Mouse (Mus musculus) liver, postnatal 0 days (tissue): ENCODE results near the gene Ubr3. TPM values are rescaled to one million over a fixed set of nuclear protein-coding genes. Genes with fewer than 3 reads are reported as not detected.
"Not testable (repeated sequence)": the region's sequence is repeated elsewhere in the genome, so short reads cannot be mapped to it uniquely, and the experiment has no call there.

Source experiments
- ATAC-seq: fragments of 200-750 bp; cut with Nextera tagmentation; 2 replicates; pipeline ENCODE4 v1.8.0; 2017; ENCODE audit warnings: mild to moderate bottlenecking, moderate library complexity
- DNase-seq: peaks from one replicate; pipeline ENCODE4 v3.0.0-alpha.2; 2016
- H3K27ac ChIP-seq: fragments of 300-500 bp; sonication (generic); 2 replicates; pipeline ENCODE4 v1.5.1; 2014; ENCODE audit warnings: antibody characterized with exemption, moderate library complexity, mild to moderate bottlenecking, low read depth
- H3K27me3 ChIP-seq: fragments of 300-500 bp; sonication (generic); 2 replicates; pipeline ENCODE4 v1.6.1; 2014; ENCODE audit warnings: low read length, control low read depth, mixed read lengths; ENCODE audit not compliant: insufficient read depth
- H3K36me3 ChIP-seq: fragments of 300-500 bp; sonication (generic); replicated peaks from 2 replicates; pipeline ENCODE4 v1.6.1; 2014; ENCODE audit warnings: mild to moderate bottlenecking, control low read depth, low read length, moderate library complexity, mixed read lengths; ENCODE audit not compliant: insufficient read depth
- H3K4me1 ChIP-seq: fragments of 300-500 bp; sonication (generic); 2 replicates; pipeline ENCODE4 v1.6.1; 2014; ENCODE audit warnings: antibody characterized with exemption, mild to moderate bottlenecking, control low read depth; ENCODE audit not compliant: insufficient read depth
- H3K4me2 ChIP-seq: fragments of 300-500 bp; sonication (generic); 2 replicates; pipeline ENCODE4 v1.6.1; 2014; ENCODE audit warnings: low read depth, mild to moderate bottlenecking, low read length, moderate library complexity, mixed read lengths
- H3K4me3 ChIP-seq: fragments of 300-500 bp; sonication (generic); 2 replicates; pipeline ENCODE4 v1.5.1; 2014; ENCODE audit warnings: low read depth, low read length
- H3K9ac ChIP-seq: fragments of 300-500 bp; sonication (generic); replicated peaks from 2 replicates; pipeline ENCODE4 v1.6.1; 2014; ENCODE audit warnings: mild to moderate bottlenecking, moderate library complexity
- H3K9me3 ChIP-seq: fragments of 300-500 bp; sonication (generic); 2 replicates; pipeline ENCODE4 v1.6.1; 2016; ENCODE audit warnings: mild to moderate bottlenecking, control low read depth, low read length, mixed read lengths
- CTCF ChIP-seq: sonication (generic); IDR thresholded peaks from 2 replicates; pipeline ENCODE4 v1.5.1; 2016; ENCODE audit warnings: antibody characterized with exemption, low read depth
- EP300 ChIP-seq: IDR thresholded peaks from 2 replicates; pipeline ENCODE4 v1.6.1; 2016; ENCODE audit warnings: antibody characterized with exemption, low read depth, mild to moderate bottlenecking
- WGBS: fragments of 180-500 bp; shearing (Covaris S2); extraction: QIAGEN DNeasy Blood & Tissue Kit; methylation state at CpG from one replicate; pipeline ENCODE4 v1.1.7; 2014; ENCODE audit not compliant: insufficient replicate concordance; 5-methylcytosine and 5-hydroxymethylcytosine counted together
- polyA plus RNA-seq: library from polyadenylated mRNA; unstranded; fragments of >200 nt; fragmentation: Nextera tagmentation; extraction: Ambion mirVana; gene quantifications from 2 replicates; pipeline ENCODE4 v1.2.1, GENCODE M21; 2015

Ubr3 gene
- polyA plus RNA-seq, 1 experiment from 2014 or later, result 5.7 TPM

DNA sequence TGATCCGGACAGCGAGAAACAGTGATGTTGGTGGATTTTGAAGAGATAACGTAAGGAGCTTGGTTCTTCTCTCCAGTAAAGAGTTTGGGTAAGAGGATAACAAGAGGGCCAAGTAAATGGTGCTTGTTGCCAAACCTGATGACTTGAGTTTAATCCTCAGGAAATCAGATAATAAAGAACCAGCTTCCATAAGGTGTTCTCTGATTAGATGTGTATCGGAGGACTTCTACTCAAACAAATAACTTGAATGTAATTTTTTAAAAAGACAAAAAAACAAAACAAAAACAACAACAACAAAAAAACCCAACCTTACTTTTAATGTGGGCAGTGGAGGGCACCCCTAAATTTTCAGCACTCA is 843 bp upstream of the Ubr3 start:
- no peak overlapping the region for H3K9ac ChIP-seq
- H3K27me3 ChIP-seq, result no peaks in the 10 kb centered on the region
- H3K4me2 ChIP-seq, result peak overlapping the region; percentile 98
- H3K4me1 ChIP-seq, result peaks cover 5% of the 10 kb centered on the region; the same call in 1 of the 2 replicates
- DNase-seq, result no peak
- no peaks in the 10 kb centered on the region for H3K9me3 ChIP-seq
- TF ChIP-seq EP300, result peak; percentile 42; the same call in 1 of the 2 replicates
- no peak for TF ChIP-seq CTCF
- no peaks in the 10 kb centered on the region for H3K36me3 ChIP-seq
- H3K27ac ChIP-seq, result peak overlapping the region; percentile 41; the same call in 1 of the 2 replicates
- WGBS, result 65% methylated on average over 4 of the region's 4 CpGs
- no peak for ATAC-seq
- no peak overlapping the region for H3K4me3 ChIP-seq

DNA sequence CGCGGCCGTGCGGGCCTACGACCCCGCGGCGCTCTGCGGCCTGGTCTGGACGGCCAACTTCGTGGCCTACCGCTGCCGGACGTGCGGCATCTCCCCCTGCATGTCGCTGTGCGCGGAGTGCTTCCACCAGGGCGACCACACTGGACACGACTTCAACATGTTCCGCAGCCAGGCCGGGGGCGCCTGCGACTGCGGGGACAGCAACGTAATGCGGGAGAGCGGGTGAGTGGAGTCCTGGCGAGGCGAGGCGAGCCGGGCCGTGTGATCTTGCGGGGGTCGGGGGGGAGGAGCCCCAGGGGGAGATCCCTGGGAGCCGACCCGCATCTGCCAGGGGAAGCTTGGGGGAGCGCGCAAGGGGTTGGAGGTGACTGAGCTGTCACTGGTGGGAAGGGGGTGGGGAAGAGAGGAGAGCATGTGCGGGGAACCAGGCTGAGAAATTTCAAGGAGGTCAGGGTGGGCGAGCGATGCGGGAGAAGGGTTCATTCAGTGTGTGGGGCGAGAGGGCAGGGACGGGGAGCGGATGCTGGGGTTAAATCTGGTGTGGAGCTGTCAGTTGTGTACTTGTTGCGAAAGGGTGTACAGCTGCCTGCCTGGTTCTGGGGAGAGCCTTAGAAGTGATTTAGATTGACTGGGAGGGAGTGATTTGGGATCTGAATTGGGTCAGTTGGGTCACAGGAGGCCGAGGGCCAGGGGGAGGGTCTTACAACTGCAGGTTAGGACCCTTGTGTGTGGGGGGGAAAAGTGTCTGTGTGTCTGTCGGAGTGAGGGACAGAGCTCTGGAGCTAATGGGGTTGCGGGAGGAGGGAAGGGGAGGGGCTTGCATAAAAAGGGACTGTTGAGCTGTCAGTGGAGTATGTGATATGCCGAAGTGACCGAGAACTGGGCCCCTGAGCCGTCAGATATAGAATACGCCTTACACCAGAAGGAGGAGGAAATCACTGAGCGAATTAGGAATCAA is 851 bp downstream of the Ubr3 start:
- H3K9me3 ChIP-seq, result no peaks in the 10 kb centered on the region
- peak overlapping the region; percentile 98 for H3K4me2 ChIP-seq
- peaks cover 5% of the 10 kb centered on the region; the same call in 1 of the 2 replicates for H3K4me1 ChIP-seq
- ATAC-seq (peak; percentile 52), DNase-seq (peak; percentile 67)
- no peaks in the 10 kb centered on the region for H3K27me3 ChIP-seq
- peak overlapping the region; percentile 97 for H3K27ac ChIP-seq
- peak overlapping the region; percentile 100 for H3K9ac ChIP-seq
- H3K4me3 ChIP-seq, result peak overlapping the region; percentile 99
- no peak for TF ChIP-seq EP300
- peak; percentile 16; the same call in 1 of the 2 replicates for TF ChIP-seq CTCF
- under 1% methylated on average over 54 of the region's 55 CpGs for WGBS
- H3K36me3 ChIP-seq, result no peaks in the 10 kb centered on the region

GRCm38 (mm10) chr2:69903541-69903940 is 6.5 kb downstream of the Ubr3 start:
- no peak overlapping the region for H3K4me2 ChIP-seq
- no peak for ATAC-seq
- DNase-seq, result no peak

DNA sequence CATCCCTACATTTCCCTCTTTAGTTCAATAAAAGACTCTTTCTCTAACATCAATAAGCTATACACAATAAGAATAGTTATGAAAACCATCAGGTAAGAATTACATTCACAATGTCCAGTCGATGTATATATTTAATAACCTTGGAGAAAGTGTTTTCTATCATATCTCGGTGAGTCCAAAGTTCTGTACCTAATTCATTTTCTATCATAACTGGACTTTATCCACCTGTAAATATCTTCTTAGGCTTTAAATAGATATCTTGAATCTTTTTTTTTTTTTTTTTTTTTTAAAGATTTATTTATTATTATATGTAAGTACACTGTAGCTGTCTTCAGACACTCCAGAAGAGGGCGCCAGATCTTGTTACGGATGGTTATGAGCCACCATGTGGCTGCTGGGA is 10.3 kb downstream of the Ubr3 start:
- H3K27ac ChIP-seq, H3K9me3 ChIP-seq, H3K4me1 ChIP-seq, ATAC-seq, H3K9ac ChIP-seq, DNase-seq, H3K36me3 ChIP-seq, H3K4me2 ChIP-seq, H3K4me3 ChIP-seq, H3K27me3 ChIP-seq: not testable (repeated sequence)
- 78% methylated on average over 4 of the region's 4 CpGs for WGBS

More at GRCm38 (mm10) chr2:69903541-69903940, 6.5 kb downstream of the Ubr3 start:
- H3K27me3 ChIP-seq, result no peaks in the 10 kb centered on the region
- H3K27ac ChIP-seq, result no peak overlapping the region
- H3K4me3 ChIP-seq, result no peak overlapping the region
- H3K9ac ChIP-seq, result no peak overlapping the region
- H3K9me3 ChIP-seq, result no peaks in the 10 kb centered on the region
- H3K4me1 ChIP-seq, result peaks cover 2% of the 10 kb centered on the region; the same call in 1 of the 2 replicates
- no peak for TF ChIP-seq EP300
- TF ChIP-seq CTCF, result no peak
- WGBS, result 82% methylated on average over 3 of the region's 3 CpGs
- H3K36me3 ChIP-seq, result no peaks in the 10 kb centered on the region

DNA sequence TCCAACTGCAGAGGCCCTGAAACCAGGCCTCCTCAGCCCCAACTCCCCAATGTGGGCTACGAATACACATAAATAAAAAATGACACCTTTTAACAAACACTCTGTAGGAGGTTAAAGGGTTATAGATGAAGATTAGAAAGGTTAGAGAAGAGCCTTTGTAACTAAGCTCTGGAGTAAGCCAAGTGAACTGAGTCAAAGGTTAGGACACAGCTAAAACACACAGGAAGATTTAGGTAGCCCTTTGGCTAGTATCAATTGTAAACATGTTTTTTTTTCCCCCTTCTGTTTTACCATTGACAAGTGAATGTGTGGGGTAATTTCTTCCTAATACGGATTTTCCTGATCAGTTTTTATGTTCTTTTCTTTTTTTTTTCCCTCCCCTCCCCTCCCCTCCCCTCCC is 15.8 kb downstream of the Ubr3 start:
- H3K4me2 ChIP-seq, result no peak overlapping the region
- no peak overlapping the region for H3K27ac ChIP-seq
- H3K27me3 ChIP-seq, result no peaks in the 10 kb centered on the region
- DNase-seq (no peak), ATAC-seq (no peak)
- peaks cover 8% of the 10 kb centered on the region for H3K36me3 ChIP-seq
- no peak overlapping the region for H3K4me3 ChIP-seq
- no peaks in the 10 kb centered on the region for H3K4me1 ChIP-seq
- no peak for TF ChIP-seq CTCF
- TF ChIP-seq EP300, result no peak
- H3K9me3 ChIP-seq, result no peaks in the 10 kb centered on the region
- H3K9ac ChIP-seq, result no peak overlapping the region
- 66% methylated on average over 2 of the region's 2 CpGs for WGBS

GRCm38 (mm10) chr2:69917301-69917700 is 20.3 kb downstream of the Ubr3 start:
- H3K9ac ChIP-seq, result no peak overlapping the region
- DNase-seq (no peak), ATAC-seq (no peak)
- H3K4me1 ChIP-seq, result no peaks in the 10 kb centered on the region
- no peaks in the 10 kb centered on the region for H3K27me3 ChIP-seq
- TF ChIP-seq CTCF (no peak), EP300 (no peak)
- no peak overlapping the region for H3K27ac ChIP-seq
- H3K4me2 ChIP-seq, result no peak overlapping the region
- no peak overlapping the region for H3K4me3 ChIP-seq
- H3K9me3 ChIP-seq, result no peaks in the 10 kb centered on the region
- H3K36me3 ChIP-seq, result peaks cover 30% of the 10 kb centered on the region
- 90% methylated on average over 3 of the region's 3 CpGs for WGBS
